Mouse (Mus musculus) forebrain, embryonic 11.5 days (tissue): Measurements from ENCODE around the gene Mrpl52. TPM values are rescaled to one million over a fixed set of nuclear protein-coding genes. Genes with fewer than 3 reads are reported as not detected.

ENCODE experiments used
- polyA plus RNA-seq: library from polyadenylated mRNA; unstranded; fragments of >200 nt; fragmentation: Nextera tagmentation; extraction: Ambion mirVana; gene quantifications from 2 replicates; pipeline ENCODE4 v1.2.1, GENCODE M21; 2014

The Mrpl52 gene
- polyA plus RNA-seq, 1 experiment from 2014 or later = 221 TPM

Other genes starting within 250 kb of the Mrpl52 start
- gene Dad1, start 172.8 kb upstream of the Mrpl52 start, polyA plus RNA-seq = 233 and 240 TPM in 2 replicates
- 50.9 and 53.5 TPM in 2 replicates for gene Abhd4, start 172.7 kb upstream of the Mrpl52 start, polyA plus RNA-seq
- not detected in 2 replicates for gene Olfr49, start 142.0 kb upstream of the Mrpl52 start, polyA plus RNA-seq
- 56.7 and 58.3 TPM in 2 replicates for gene Oxa1l, start 66.1 kb upstream of the Mrpl52 start, polyA plus RNA-seq
- gene Slc7a7, start 9.1 kb upstream of the Mrpl52 start, polyA plus RNA-seq = 4.5 and 5.0 TPM in 2 replicates
- 70.7 and 71.6 TPM in 2 replicates for gene Mmp14, start 4.7 kb downstream of the Mrpl52 start, polyA plus RNA-seq
- 28.8 and 29.9 TPM in 2 replicates for gene Lrp10, start 37.2 kb downstream of the Mrpl52 start, polyA plus RNA-seq
- gene Rem2, start 49.2 kb downstream of the Mrpl52 start, polyA plus RNA-seq = 18.8 and 19.8 TPM in 2 replicates
- 142 and 151 TPM in 2 replicates for gene Prmt5, start 90.6 kb downstream of the Mrpl52 start, polyA plus RNA-seq
- gene Haus4, start 127.7 kb downstream of the Mrpl52 start, polyA plus RNA-seq = 50.6 and 55.5 TPM in 2 replicates
- gene Ajuba, start 150.6 kb downstream of the Mrpl52 start, polyA plus RNA-seq = 51.6 and 59.7 TPM in 2 replicates
- 9.6 and 9.9 TPM in 2 replicates for gene 4931414P19Rik, start 179.1 kb downstream of the Mrpl52 start, polyA plus RNA-seq
- gene Psmb5, start 191.1 kb downstream of the Mrpl52 start, polyA plus RNA-seq = 414 and 455 TPM in 2 replicates
- 0.05 TPM in 1 of 2 replicates, not detected in the other for gene Psmb11, start 194.5 kb downstream of the Mrpl52 start, polyA plus RNA-seq
- gene Gm17606, start 214.0 kb downstream of the Mrpl52 start, polyA plus RNA-seq = not detected in 2 replicates
- 10.5 and 12.3 TPM in 2 replicates for gene Cdh24, start 214.5 kb downstream of the Mrpl52 start, polyA plus RNA-seq